Mouse (Mus musculus): ENCODE measurements around the gene Satb2. TPM values are rescaled to one million over a fixed set of nuclear protein-coding genes. Genes with fewer than 3 reads are reported as not detected.

Satb2 gene
- polyA plus RNA-seq (2014; fragmentation: Nextera tagmentation; extraction: Ambion mirVana): 0.46 and 1.1 TPM in 2 replicates

GRCm38 (mm10) chr1:56978151-56978700 is at the start of gene Satb2:
Satb2 (minus strand) TSS chr1:56978650.
- Histone ChIP-seq H3K27me3 (ENCODE audit: control insufficient read depth, insufficient read depth, low read length) (peaks cover 41% of the 10 kb centered on the region), H3K27ac (ENCODE audit: low read length) (no peak within 1 kb of the TSS), H3K36me3 (ENCODE audit: control insufficient read depth, insufficient read depth, low read length) (no peaks in the 10 kb centered on the region), H3K4me2 (replicated peaks; ENCODE audit: low read depth, low read length) (no peak within 1 kb of the TSS), H3K4me1 (ENCODE audit: control insufficient read depth, insufficient read depth, low read length) (no peaks in the 10 kb centered on the region), H3K4me3 (ENCODE audit: low read depth, low read length) (0 out of 2 replicates have a peak within 1 kb of the TSS, but pooled peaks have one; percentile 1), H3K9ac (replicated peaks; ENCODE audit: low read depth, low read length) (no peak within 1 kb of the TSS), H3K9me3 (ENCODE audit: control insufficient read depth, low read depth, low read length) (no peaks in the 10 kb centered on the region)
- 2% methylated on average over 19 of the region's 19 CpGs for WGBS
- ATAC-seq (ENCODE audit: insufficient number of reproducible peaks, insufficient read depth, low FRiP score, low read depth): no peak

- Histone ChIP-seq H3K27ac (ENCODE audit: low read length) (no peak overlapping the region), H3K36me3 (ENCODE audit: control insufficient read depth, insufficient read depth, low read length) (no peaks in the 10 kb centered on the region), H3K4me1 (ENCODE audit: control insufficient read depth, insufficient read depth, low read length) (no peaks in the 10 kb centered on the region), H3K9ac (replicated peaks; ENCODE audit: low read depth, low read length) (no peak overlapping the region), H3K4me3 (ENCODE audit: low read depth, low read length) (no peak overlapping the region), H3K27me3 (ENCODE audit: control insufficient read depth, insufficient read depth, low read length) (no peaks in the 10 kb centered on the region), H3K9me3 (ENCODE audit: control insufficient read depth, low read depth, low read length) (no peaks in the 10 kb centered on the region), H3K4me2 (replicated peaks; ENCODE audit: low read depth, low read length) (no peak overlapping the region)
- ATAC-seq (ENCODE audit: insufficient number of reproducible peaks, insufficient read depth, low FRiP score, low read depth): no peak
Observed at GRCm38 (mm10) chr1:57018941-57019340, 40.5 kb upstream of the Satb2 start.

DNA sequence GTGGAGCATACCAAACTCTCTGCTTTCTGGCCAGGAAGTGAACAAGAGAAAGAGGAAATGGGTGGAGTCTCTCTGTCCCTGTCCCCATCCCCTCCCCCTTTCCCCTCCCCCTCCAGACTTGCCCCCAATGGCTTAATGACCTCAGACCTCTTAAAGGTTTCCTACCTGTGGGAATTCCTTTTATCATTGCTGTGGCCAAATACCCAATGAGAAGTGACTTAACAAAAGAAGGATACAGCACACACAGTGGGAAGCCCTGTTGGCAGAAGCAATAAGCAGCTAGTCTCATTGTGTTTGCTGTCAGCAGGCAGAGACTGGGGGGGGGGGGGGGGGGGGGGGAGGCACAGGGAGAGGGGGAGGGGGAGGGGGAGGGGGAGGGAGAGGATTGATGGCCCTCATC is 35.4 kb upstream of the Satb2 start:
- H3K27me3 ChIP-seq (ENCODE audit: control insufficient read depth, insufficient read depth, low read length): no peaks in the 10 kb centered on the region
- H3K36me3 ChIP-seq (ENCODE audit: control insufficient read depth, insufficient read depth, low read length): no peaks in the 10 kb centered on the region
- no peak overlapping the region for H3K9ac ChIP-seq (replicated peaks; ENCODE audit: low read depth, low read length)
- H3K4me2 ChIP-seq (replicated peaks; ENCODE audit: low read depth, low read length): no peak overlapping the region
- H3K9me3 ChIP-seq (ENCODE audit: control insufficient read depth, low read depth, low read length): no peaks in the 10 kb centered on the region
- no peaks in the 10 kb centered on the region for H3K4me1 ChIP-seq (ENCODE audit: control insufficient read depth, insufficient read depth, low read length)
- H3K27ac ChIP-seq (ENCODE audit: low read length): no peak overlapping the region
- no peak overlapping the region for H3K4me3 ChIP-seq (ENCODE audit: low read depth, low read length)
- no peak for ATAC-seq (ENCODE audit: insufficient number of reproducible peaks, insufficient read depth, low FRiP score, low read depth)

DNA sequence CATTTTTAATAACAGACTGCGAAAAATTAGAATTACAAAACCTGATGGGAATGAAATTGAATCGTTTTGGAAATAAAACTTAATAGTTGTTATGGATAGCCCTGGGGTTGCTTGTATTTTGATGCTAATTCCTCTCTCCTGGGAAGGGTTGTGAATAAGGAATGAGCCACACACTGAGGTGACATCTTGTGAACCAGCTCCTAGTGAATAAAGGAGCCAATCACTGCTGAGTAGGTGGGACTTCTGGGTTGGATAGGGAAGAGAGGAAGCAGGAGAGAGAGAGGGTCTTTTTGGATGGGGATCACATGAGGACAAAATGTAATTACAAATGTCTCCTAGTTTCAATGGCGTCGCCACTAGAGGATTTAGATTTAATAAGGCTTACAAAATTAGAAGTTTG is 30.7 kb upstream of the Satb2 start:
- H3K4me2 ChIP-seq (replicated peaks; ENCODE audit: low read depth, low read length): no peak overlapping the region
- ATAC-seq (ENCODE audit: insufficient number of reproducible peaks, insufficient read depth, low FRiP score, low read depth): no peak
- no peak overlapping the region for H3K4me3 ChIP-seq (ENCODE audit: low read depth, low read length)
- WGBS: 71% methylated on average over 4 of the region's 4 CpGs
- H3K4me1 ChIP-seq (ENCODE audit: control insufficient read depth, insufficient read depth, low read length): no peaks in the 10 kb centered on the region
- H3K9me3 ChIP-seq (ENCODE audit: control insufficient read depth, low read depth, low read length): no peaks in the 10 kb centered on the region
- no peak overlapping the region for H3K9ac ChIP-seq (replicated peaks; ENCODE audit: low read depth, low read length)
- no peaks in the 10 kb centered on the region for H3K27me3 ChIP-seq (ENCODE audit: control insufficient read depth, insufficient read depth, low read length)
- H3K36me3 ChIP-seq (ENCODE audit: control insufficient read depth, insufficient read depth, low read length): no peaks in the 10 kb centered on the region
- no peak overlapping the region for H3K27ac ChIP-seq (ENCODE audit: low read length)

GRCm38 (mm10) chr1:56995041-56995440 is 16.6 kb upstream of the Satb2 start:
- no peaks in the 10 kb centered on the region for H3K9me3 ChIP-seq (ENCODE audit: control insufficient read depth, low read depth, low read length)
- no peak overlapping the region for H3K9ac ChIP-seq (replicated peaks; ENCODE audit: low read depth, low read length)
- WGBS: 55% methylated on average over 2 of the region's 2 CpGs
- H3K4me2 ChIP-seq (replicated peaks; ENCODE audit: low read depth, low read length): no peak overlapping the region
- no peaks in the 10 kb centered on the region for H3K27me3 ChIP-seq (ENCODE audit: control insufficient read depth, insufficient read depth, low read length)
- no peaks in the 10 kb centered on the region for H3K36me3 ChIP-seq (ENCODE audit: control insufficient read depth, insufficient read depth, low read length)
- ATAC-seq (ENCODE audit: insufficient number of reproducible peaks, insufficient read depth, low FRiP score, low read depth): no peak
- H3K27ac ChIP-seq (ENCODE audit: low read length): no peak overlapping the region
- H3K4me1 ChIP-seq (ENCODE audit: control insufficient read depth, insufficient read depth, low read length): no peaks in the 10 kb centered on the region
- no peak overlapping the region for H3K4me3 ChIP-seq (ENCODE audit: low read depth, low read length)

GRCm38 (mm10) chr1:56992310-56992709 is 13.9 kb upstream of the Satb2 start:
- H3K36me3 ChIP-seq (ENCODE audit: control insufficient read depth, insufficient read depth, low read length): no peaks in the 10 kb centered on the region
- ATAC-seq (ENCODE audit: insufficient number of reproducible peaks, insufficient read depth, low FRiP score, low read depth): no peak
- WGBS: 69% methylated on average over 5 of the region's 5 CpGs

GRCm38 (mm10) chr1:56991613-56992012 is 13.2 kb upstream of the Satb2 start:
- ATAC-seq (ENCODE audit: insufficient number of reproducible peaks, insufficient read depth, low FRiP score, low read depth): no peak
- Histone ChIP-seq H3K36me3 (ENCODE audit: control insufficient read depth, insufficient read depth, low read length) (no peaks in the 10 kb centered on the region), H3K9me3 (ENCODE audit: control insufficient read depth, low read depth, low read length) (no peaks in the 10 kb centered on the region), H3K4me2 (replicated peaks; ENCODE audit: low read depth, low read length) (no peak overlapping the region), H3K4me1 (ENCODE audit: control insufficient read depth, insufficient read depth, low read length) (no peaks in the 10 kb centered on the region), H3K4me3 (ENCODE audit: low read depth, low read length) (no peak overlapping the region), H3K27ac (ENCODE audit: low read length) (no peak overlapping the region), H3K9ac (replicated peaks; ENCODE audit: low read depth, low read length) (no peak overlapping the region), H3K27me3 (ENCODE audit: control insufficient read depth, insufficient read depth, low read length) (no peaks in the 10 kb centered on the region)
- 54% methylated on average over 4 of the region's 4 CpGs for WGBS

More at GRCm38 (mm10) chr1:56992310-56992709, 13.9 kb upstream of the Satb2 start:
- H3K27ac ChIP-seq (ENCODE audit: low read length): no peak overlapping the region
- H3K4me3 ChIP-seq (ENCODE audit: low read depth, low read length): no peak overlapping the region
- no peak overlapping the region for H3K4me2 ChIP-seq (replicated peaks; ENCODE audit: low read depth, low read length)
- H3K9me3 ChIP-seq (ENCODE audit: control insufficient read depth, low read depth, low read length): no peaks in the 10 kb centered on the region
- no peaks in the 10 kb centered on the region for H3K4me1 ChIP-seq (ENCODE audit: control insufficient read depth, insufficient read depth, low read length)
- H3K9ac ChIP-seq (replicated peaks; ENCODE audit: low read depth, low read length): no peak overlapping the region
- no peaks in the 10 kb centered on the region for H3K27me3 ChIP-seq (ENCODE audit: control insufficient read depth, insufficient read depth, low read length)

DNA sequence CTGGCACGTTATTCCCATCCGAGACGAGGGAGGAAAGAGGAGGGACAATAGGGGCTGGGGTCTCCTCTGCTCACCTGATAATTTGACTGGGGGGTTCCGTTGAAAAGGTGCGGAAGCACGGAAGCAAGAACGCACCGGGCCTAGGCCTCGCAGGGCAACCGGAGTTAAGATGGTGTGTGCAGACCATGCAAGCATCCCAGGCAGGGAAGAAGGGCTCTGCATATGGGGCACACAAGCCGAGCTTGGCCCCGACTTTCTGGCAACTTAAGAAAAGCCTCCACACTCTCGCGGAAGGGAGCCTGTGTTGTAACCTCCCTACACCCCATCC is 6.0 kb upstream of the Satb2 start:
- no peak overlapping the region for H3K4me2 ChIP-seq (replicated peaks; ENCODE audit: low read depth, low read length)
- no peaks in the 10 kb centered on the region for H3K9me3 ChIP-seq (ENCODE audit: control insufficient read depth, low read depth, low read length)
- no peak overlapping the region for H3K9ac ChIP-seq (replicated peaks; ENCODE audit: low read depth, low read length)
- H3K27ac ChIP-seq (ENCODE audit: low read length): no peak overlapping the region
- no peak overlapping the region for H3K4me3 ChIP-seq (ENCODE audit: low read depth, low read length)
- no peak for ATAC-seq (ENCODE audit: insufficient number of reproducible peaks, insufficient read depth, low FRiP score, low read depth)
- H3K4me1 ChIP-seq (ENCODE audit: control insufficient read depth, insufficient read depth, low read length): no peaks in the 10 kb centered on the region
- 10% methylated on average over 14 of the region's 14 CpGs for WGBS
- H3K36me3 ChIP-seq (ENCODE audit: control insufficient read depth, insufficient read depth, low read length): no peaks in the 10 kb centered on the region
- H3K27me3 ChIP-seq (ENCODE audit: control insufficient read depth, insufficient read depth, low read length): peaks cover 48% of the 10 kb centered on the region

DNA sequence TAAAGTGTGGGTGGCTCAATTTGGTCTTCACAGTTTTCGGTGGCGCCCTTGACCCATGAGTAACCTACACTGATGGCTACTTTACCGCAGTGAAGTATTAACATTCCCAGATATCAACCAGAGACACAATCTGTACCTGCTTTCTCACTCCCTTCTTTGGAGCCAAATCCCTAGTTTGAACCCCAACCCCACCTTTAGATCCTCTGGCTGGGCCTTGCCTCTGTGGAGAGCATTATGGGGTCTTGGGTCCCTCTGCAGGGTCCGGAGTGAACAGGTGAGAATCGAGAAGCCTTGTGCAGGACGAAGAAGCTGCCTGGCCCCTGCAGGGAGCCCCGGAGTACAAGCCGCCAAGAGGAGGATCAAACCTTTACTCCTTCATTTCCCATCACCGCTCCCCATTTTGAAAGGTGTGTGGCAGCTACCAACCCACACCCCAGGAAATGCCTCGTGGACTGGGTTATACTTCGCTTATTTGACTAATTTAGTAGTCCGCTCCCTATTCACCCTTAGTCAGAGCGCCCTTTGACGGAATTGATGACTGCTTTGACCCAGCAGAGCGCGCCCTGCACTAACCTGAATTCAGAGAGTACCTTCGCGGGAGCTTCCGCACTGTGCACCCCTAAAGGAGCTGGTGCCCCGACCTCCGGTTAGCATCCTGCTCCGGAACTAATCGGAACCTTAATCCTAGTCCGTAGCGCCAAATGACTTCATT is 5.5 kb upstream of the Satb2 start:
- ATAC-seq (ENCODE audit: insufficient number of reproducible peaks, insufficient read depth, low FRiP score, low read depth): no peak
- Histone ChIP-seq H3K36me3 (ENCODE audit: control insufficient read depth, insufficient read depth, low read length) (no peaks in the 10 kb centered on the region), H3K4me3 (ENCODE audit: low read depth, low read length) (no peak overlapping the region), H3K27ac (ENCODE audit: low read length) (no peak overlapping the region), H3K9ac (replicated peaks; ENCODE audit: low read depth, low read length) (no peak overlapping the region), H3K9me3 (ENCODE audit: control insufficient read depth, low read depth, low read length) (no peaks in the 10 kb centered on the region), H3K27me3 (ENCODE audit: control insufficient read depth, insufficient read depth, low read length) (peaks cover 49% of the 10 kb centered on the region), H3K4me2 (replicated peaks; ENCODE audit: low read depth, low read length) (no peak overlapping the region), H3K4me1 (ENCODE audit: control insufficient read depth, insufficient read depth, low read length) (no peaks in the 10 kb centered on the region)
- WGBS: 2% methylated on average over 25 of the region's 25 CpGs

Data from stomach, embryonic 14.5 days (tissue).